Mouse (Mus musculus) lung, adult 2 months (tissue): ENCODE results near the gene B630019K06Rik.

Experiments used
- CTCF ChIP-seq: fragments of 200-500 bp; IDR thresholded peaks from 2 replicates; pipeline ENCODE4 v1.5.1; 2011; ENCODE audit warnings: mild to moderate bottlenecking, low read length, control low read depth; ENCODE audit not compliant: insufficient read depth
- POLR2A ChIP-seq: fragments of 200-500 bp; IDR thresholded peaks from 2 replicates; pipeline ENCODE4 v1.6.1; 2011; ENCODE audit warnings: low read depth, mild to moderate bottlenecking, control low read depth, low read length, borderline replicate concordance; ENCODE audit errors: extremely low read depth

GRCm38 (mm10) chrX:8893182-8893651 lies 1.0 kb downstream of the B630019K06Rik start:
- no peak for TF ChIP-seq POLR2A
- no peak for TF ChIP-seq CTCF
